Mouse (Mus musculus) G1E (cell line): ENCODE data around the gene Ddx51.

Experiments used
- CTCF ChIP-seq: IDR thresholded peaks from 2 replicates; pipeline ENCODE4 v1.5.1; 2012; ENCODE audit warnings: low read depth, low read length, inconsistent platforms, mixed read lengths
- GATA1 ChIP-seq: IDR thresholded peaks from 2 replicates; pipeline ENCODE4 v1.6.1; 2012; ENCODE audit warnings: borderline replicate concordance, low read length, inconsistent platforms, mixed read lengths
- TAL1 ChIP-seq: conservative IDR thresholded peaks from 2 replicates; pipeline ENCODE4 v1.6.1; 2012; ENCODE audit warnings: low read depth, low read length, inconsistent platforms, mixed read lengths

DNA sequence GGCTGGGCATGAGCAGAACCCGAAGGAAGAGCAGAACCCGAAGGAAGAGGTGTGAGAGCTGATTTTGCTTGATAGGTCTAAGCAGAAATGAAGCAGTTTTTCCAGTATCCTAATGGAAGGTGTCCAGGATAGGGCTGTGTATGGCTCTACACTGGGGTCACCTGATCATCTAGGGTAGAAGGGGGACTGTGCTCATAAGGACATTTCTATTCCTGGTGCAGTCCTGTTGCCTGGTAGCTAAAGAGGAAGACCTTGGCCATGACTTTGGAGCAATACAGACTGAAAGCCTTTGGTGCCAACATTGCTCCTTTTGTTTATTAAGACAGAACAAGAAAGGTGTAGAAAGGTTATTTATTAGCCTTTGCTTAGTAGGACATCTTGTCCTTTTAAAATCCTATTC lies 10.8 kb downstream of the Ddx51 start:
- no peak for TF ChIP-seq CTCF
- no peak for TF ChIP-seq TAL1
- TF ChIP-seq GATA1 = no peak
